Mouse (Mus musculus): ENCODE results near the gene Mapkbp1. TPM values are rescaled to one million over a fixed set of nuclear protein-coding genes. Genes with fewer than 3 reads are reported as not detected.

Mapkbp1 gene
- total RNA-seq (2018; cell fraction: chromatin; rRNA removed) = 100 to 1,000 TPM in 2 of 26 experiments, 10 to 100 TPM in 24; 20.4 to 203 (median 39.3) TPM
- 10 to 100 TPM in 1 of 26 experiments, 1 to 10 TPM in 25; 4.4 to 10.4 (median 5.5) TPM for total RNA-seq (2018; cell fraction: cytosol; rRNA removed)
- 100 to 1,000 TPM in 1 of 26 experiments, 10 to 100 TPM in 25; 12.8 to 109 (median 19.3) TPM for total RNA-seq (2018; cell fraction: nucleus; rRNA removed)
- polyA plus RNA-seq (2018) = 3.1 to 4.3 TPM (median 3.8 TPM) in 3 replicates

GRCm38 (mm10) chr2:119972537-119972879 is at the start of gene Mapkbp1:
Gene Mapkbp1, plus strand, starts transcription at chr2:119972699.
- no peaks in the 10 kb centered on the region for H3K36me3 ChIP-seq (ENCODE audit: inconsistent target)
- H3K27ac ChIP-seq = no peak within 1 kb of the TSS
- under 1% methylated on average over 18 of the region's 19 CpGs for WGBS (ENCODE audit: missing documents)
- no peaks in the 10 kb centered on the region for H3K79me2 ChIP-seq (ENCODE audit: inconsistent target)
- peak within 1 kb of the TSS; percentile 52 for H3K4me3 ChIP-seq (ENCODE audit: inconsistent target)

- H3K27ac ChIP-seq = no peak overlapping the region
- 0 out of 2 replicates have a peak, but pooled peaks cover 12% of the 10 kb centered on the region for H3K36me3 ChIP-seq (ENCODE audit: inconsistent target)
- no peaks in the 10 kb centered on the region for H3K79me2 ChIP-seq (ENCODE audit: inconsistent target)
- no peak overlapping the region for H3K4me3 ChIP-seq (ENCODE audit: inconsistent target)
- 22% methylated on average over 9 of the region's 9 CpGs for WGBS (ENCODE audit: missing documents)
These were observed 1.9 kb upstream of the Mapkbp1 start for GRCm38 (mm10) chr2:119970571-119970970.

GRCm38 (mm10) chr2:119971316-119971715 is 1.2 kb upstream of the Mapkbp1 start:
- WGBS (ENCODE audit: missing documents) = 95% methylated on average over 3 of the region's 3 CpGs
- Histone ChIP-seq H3K36me3 (ENCODE audit: inconsistent target) (0 out of 2 replicates have a peak, but pooled peaks cover 6% of the 10 kb centered on the region), H3K4me3 (ENCODE audit: inconsistent target) (no peak overlapping the region), H3K27ac (no peak overlapping the region), H3K79me2 (ENCODE audit: inconsistent target) (no peaks in the 10 kb centered on the region)

- peak overlapping the region; percentile 52 for H3K4me3 ChIP-seq (ENCODE audit: inconsistent target)
- H3K79me2 ChIP-seq (ENCODE audit: inconsistent target) = no peaks in the 10 kb centered on the region
These were observed 512 bp upstream of the Mapkbp1 start for GRCm38 (mm10) chr2:119971837-119972536.

GRCm38 (mm10) chr2:119980343-119980986 is 8.0 kb downstream of the Mapkbp1 start:
- Histone ChIP-seq H3K27ac (no peak overlapping the region), H3K4me3 (ENCODE audit: inconsistent target) (no peak overlapping the region), H3K36me3 (ENCODE audit: inconsistent target) (no peaks in the 10 kb centered on the region), H3K79me2 (ENCODE audit: inconsistent target) (no peaks in the 10 kb centered on the region)
- 98% methylated on average over 6 of the region's 7 CpGs for WGBS (ENCODE audit: missing documents)

More at GRCm38 (mm10) chr2:119971837-119972536, 512 bp upstream of the Mapkbp1 start:
- H3K27ac ChIP-seq = no peak overlapping the region
- 9% methylated on average over 32 of the region's 32 CpGs for WGBS (ENCODE audit: missing documents)
- no peaks in the 10 kb centered on the region for H3K36me3 ChIP-seq (ENCODE audit: inconsistent target)

- Histone ChIP-seq H3K4me3 (ENCODE audit: inconsistent target) (no peak overlapping the region), H3K79me2 (ENCODE audit: inconsistent target) (no peaks in the 10 kb centered on the region), H3K27ac (no peak overlapping the region), H3K36me3 (ENCODE audit: inconsistent target) (no peaks in the 10 kb centered on the region)
- 91% methylated on average over 2 of the region's 2 CpGs for WGBS (ENCODE audit: missing documents)
These were observed 9.1 kb downstream of the Mapkbp1 start for GRCm38 (mm10) chr2:119981631-119982030.

GRCm38 (mm10) chr2:119985871-119986270 is 13.4 kb downstream of the Mapkbp1 start:
- H3K36me3 ChIP-seq (ENCODE audit: inconsistent target) = no peaks in the 10 kb centered on the region
- 93% methylated on average over 8 of the region's 8 CpGs for WGBS (ENCODE audit: missing documents)

GRCm38 (mm10) chr2:119986369-119986768 is 13.9 kb downstream of the Mapkbp1 start:
- no peaks in the 10 kb centered on the region for H3K36me3 ChIP-seq (ENCODE audit: inconsistent target)
- WGBS (ENCODE audit: missing documents) = 94% methylated on average over 6 of the region's 6 CpGs
- no peak overlapping the region for H3K27ac ChIP-seq
- H3K79me2 ChIP-seq (ENCODE audit: inconsistent target) = no peaks in the 10 kb centered on the region
- H3K4me3 ChIP-seq (ENCODE audit: inconsistent target) = no peak overlapping the region

More at GRCm38 (mm10) chr2:119985871-119986270, 13.4 kb downstream of the Mapkbp1 start:
- Histone ChIP-seq H3K79me2 (ENCODE audit: inconsistent target) (no peaks in the 10 kb centered on the region), H3K27ac (no peak overlapping the region), H3K4me3 (ENCODE audit: inconsistent target) (no peak overlapping the region)

- no peaks in the 10 kb centered on the region for H3K79me2 ChIP-seq (ENCODE audit: inconsistent target)
- WGBS (ENCODE audit: missing documents) = 97% methylated on average over 2 of the region's 2 CpGs
- no peaks in the 10 kb centered on the region for H3K36me3 ChIP-seq (ENCODE audit: inconsistent target)
- H3K4me3 ChIP-seq (ENCODE audit: inconsistent target) = no peak overlapping the region
- no peak overlapping the region for H3K27ac ChIP-seq
These were observed 14.9 kb downstream of the Mapkbp1 start for GRCm38 (mm10) chr2:119987441-119987840.

GRCm38 (mm10) chr2:119988952-119989351 is 16.5 kb downstream of the Mapkbp1 start:
- Histone ChIP-seq H3K4me3 (ENCODE audit: inconsistent target) (no peak overlapping the region), H3K36me3 (ENCODE audit: inconsistent target) (no peaks in the 10 kb centered on the region), H3K79me2 (ENCODE audit: inconsistent target) (no peaks in the 10 kb centered on the region), H3K27ac (no peak overlapping the region)
- WGBS (ENCODE audit: missing documents) = 53% methylated on average over 4 of the region's 4 CpGs

GRCm38 (mm10) chr2:119990881-119991280 is 18.4 kb downstream of the Mapkbp1 start:
- Histone ChIP-seq H3K27ac (no peak overlapping the region), H3K36me3 (ENCODE audit: inconsistent target) (no peaks in the 10 kb centered on the region), H3K4me3 (ENCODE audit: inconsistent target) (no peak overlapping the region), H3K79me2 (ENCODE audit: inconsistent target) (no peaks in the 10 kb centered on the region)
- 88% methylated on average over 6 of the region's 6 CpGs for WGBS (ENCODE audit: missing documents)

- Histone ChIP-seq H3K4me3 (ENCODE audit: inconsistent target) (no peak overlapping the region), H3K79me2 (ENCODE audit: inconsistent target) (no peaks in the 10 kb centered on the region), H3K36me3 (ENCODE audit: inconsistent target) (no peaks in the 10 kb centered on the region), H3K27ac (no peak overlapping the region)
- WGBS (ENCODE audit: missing documents) = 100% methylated on average over 2 of the region's 2 CpGs
These were observed 19.9 kb downstream of the Mapkbp1 start for GRCm38 (mm10) chr2:119992349-119992748.

GRCm38 (mm10) chr2:119993515-119993914 is 21.0 kb downstream of the Mapkbp1 start:
- H3K4me3 ChIP-seq (ENCODE audit: inconsistent target) = no peak overlapping the region
- H3K36me3 ChIP-seq (ENCODE audit: inconsistent target) = no peaks in the 10 kb centered on the region
- H3K79me2 ChIP-seq (ENCODE audit: inconsistent target) = no peaks in the 10 kb centered on the region
- 72% methylated on average over 2 of the region's 2 CpGs for WGBS (ENCODE audit: missing documents)
- no peak overlapping the region for H3K27ac ChIP-seq

- H3K36me3 ChIP-seq (ENCODE audit: inconsistent target) = no peaks in the 10 kb centered on the region
These were observed 22.3 kb downstream of the Mapkbp1 start for GRCm38 (mm10) chr2:119994839-119995238.

More at GRCm38 (mm10) chr2:119994839-119995238, 22.3 kb downstream of the Mapkbp1 start:
- Histone ChIP-seq H3K79me2 (ENCODE audit: inconsistent target) (no peaks in the 10 kb centered on the region), H3K27ac (no peak overlapping the region), H3K4me3 (ENCODE audit: inconsistent target) (no peak overlapping the region)
- 97% methylated on average over 6 of the region's 6 CpGs for WGBS (ENCODE audit: missing documents)
